Mouse (Mus musculus) MEL (cell line): ENCODE results near the gene Cry2. TPM values are rescaled to one million over a fixed set of nuclear protein-coding genes. Genes with fewer than 3 reads are reported as not detected.

Experiments used
- DNase-seq: peaks from one replicate; pipeline ENCODE4 v3.0.0; 2011; ENCODE audit warnings: low read depth, low spot score
- H3K27ac ChIP-seq: 2 replicates; pipeline ENCODE4 v1.5.1; 2012; ENCODE audit warnings: low read depth, mild to moderate bottlenecking, control low read depth, low read length, moderate library complexity; ENCODE audit not compliant: control insufficient read depth
- H3K27me3 ChIP-seq, 2 experiments: fragments of 150-350 bp in 1 of 2; sonication (generic) in 1 of 2; 2 replicates each; pipeline ENCODE4 v1.6.1; 2012; ENCODE audit warnings: low read length in 2 of 2, mild to moderate bottlenecking in 2 of 2, improper control_type of control experiment in 1 of 2, moderate library complexity in 1 of 2; ENCODE audit not compliant: insufficient read depth in 2 of 2, control insufficient read depth in 1 of 2
- H3K36me3 ChIP-seq, 2 experiments: 2 replicates each; pipeline ENCODE4 v1.6.1; 2012 to 2014; ENCODE audit warnings: low read length in 2 of 2, improper control_type of control experiment in 1 of 2, inconsistent platforms in 1 of 2, mild to moderate bottlenecking in 1 of 2; ENCODE audit not compliant: insufficient read depth in 2 of 2, control insufficient read depth in 1 of 2
- H3K4me1 ChIP-seq, 2 experiments: fragments of 150-350 bp in 1 of 2; sonication (generic) in 1 of 2; 2 replicates each; pipeline ENCODE4 v1.6.1; 2012; ENCODE audit warnings: low read length in 2 of 2, improper control_type of control experiment in 1 of 2, mild to moderate bottlenecking in 1 of 2; ENCODE audit not compliant: insufficient read depth in 2 of 2, control insufficient read depth in 1 of 2
- H3K4me3 ChIP-seq, 2 experiments: fragments of 150-350 bp in 1 of 2; sonication (generic) in 1 of 2; 2 replicates each; pipeline ENCODE4 v1.5.1; 2012; ENCODE audit warnings: low read depth in 2 of 2, low read length in 2 of 2, mild to moderate bottlenecking in 2 of 2, moderate library complexity in 2 of 2, control low read depth in 1 of 2, improper control_type of control experiment in 1 of 2; ENCODE audit not compliant: control insufficient read depth in 1 of 2, insufficient read depth in 1 of 2
- H3K79me2 ChIP-seq: 2 replicates; pipeline ENCODE4 v1.6.1; 2012; ENCODE audit warnings: mild to moderate bottlenecking, low read length, moderate library complexity; ENCODE audit not compliant: control insufficient read depth, poor library complexity, insufficient read depth
- H3K9ac ChIP-seq: 2 replicates; pipeline ENCODE4 v1.6.1; 2012; ENCODE audit warnings: low read depth, mild to moderate bottlenecking, control low read depth, low read length, moderate library complexity; ENCODE audit not compliant: control insufficient read depth, poor library complexity, severe bottlenecking
- H3K9me3 ChIP-seq: fragments of 150-350 bp; sonication (generic); replicated peaks from 2 replicates; pipeline ENCODE4 v1.6.1; 2012; ENCODE audit warnings: mild to moderate bottlenecking, low read length, improper control_type of control experiment, moderate library complexity; ENCODE audit not compliant: insufficient read depth
- BHLHE40 ChIP-seq: IDR thresholded peaks from 2 replicates; pipeline ENCODE4 v1.6.1; 2012; ENCODE audit warnings: low read depth, mild to moderate bottlenecking, inconsistent platforms, low read length, improper control_type of control experiment, borderline replicate concordance
- CHD1 ChIP-seq: IDR thresholded peaks from 2 replicates; pipeline ENCODE4 v1.6.1; 2012; ENCODE audit warnings: low read depth, mild to moderate bottlenecking, inconsistent platforms, low read length, improper control_type of control experiment
- CHD2 ChIP-seq: IDR thresholded peaks from 2 replicates; pipeline ENCODE4 v1.6.1; 2011; ENCODE audit warnings: low read length, improper control_type of control experiment
- CTCF ChIP-seq, 3 experiments: IDR thresholded peaks in 2 of 3; conservative IDR thresholded peaks in 1 of 3; 2 replicates each; pipeline ENCODE4 v1.5.1; 2011 to 2012; ENCODE audit warnings: low read length in 3 of 3, low read depth in 2 of 3, mild to moderate bottlenecking in 2 of 3, improper control_type of control experiment in 1 of 3, inconsistent platforms in 1 of 3, mixed read lengths in 1 of 3, moderate library complexity in 1 of 3; ENCODE audit not compliant: control insufficient read depth in 1 of 3, insufficient read depth in 1 of 3, poor library complexity in 1 of 3, severe bottlenecking in 1 of 3
- E2F4 ChIP-seq: IDR thresholded peaks from 2 replicates; pipeline ENCODE4 v1.6.1; 2011; ENCODE audit warnings: low read depth, low read length, improper control_type of control experiment, borderline replicate concordance
- ELF1 ChIP-seq: IDR thresholded peaks from 2 replicates; pipeline ENCODE4 v1.6.1; 2014; ENCODE audit warnings: low read depth, mild to moderate bottlenecking, inconsistent platforms, low read length, improper control_type of control experiment, moderate library complexity
- EP300 ChIP-seq, 2 experiments: IDR thresholded peaks; 2 replicates each; pipeline ENCODE4 v1.6.1; 2011; ENCODE audit warnings: improper control_type of control experiment in 2 of 2, low read length in 2 of 2, low read depth in 1 of 2, mild to moderate bottlenecking in 1 of 2
- ETS1 ChIP-seq: IDR thresholded peaks from 2 replicates; pipeline ENCODE4 v1.6.1; 2012; ENCODE audit warnings: low read depth, mild to moderate bottlenecking, inconsistent platforms, low read length, improper control_type of control experiment, moderate library complexity
- GABPA ChIP-seq: IDR thresholded peaks from 2 replicates; pipeline ENCODE4 v1.6.1; 2012; ENCODE audit warnings: low read depth, mild to moderate bottlenecking, inconsistent platforms, low read length, improper control_type of control experiment, moderate library complexity
- GATA1 ChIP-seq: IDR thresholded peaks from 2 replicates; pipeline ENCODE4 v1.6.1; 2011; ENCODE audit warnings: low read depth, low read length, improper control_type of control experiment
- KAT2A ChIP-seq: conservative IDR thresholded peaks from 2 replicates; pipeline ENCODE4 v1.6.1; 2012; ENCODE audit warnings: low read depth, low read length, improper control_type of control experiment, inconsistent platforms
- MAFK ChIP-seq: IDR thresholded peaks from 2 replicates; pipeline ENCODE4 v1.6.1; 2011; ENCODE audit warnings: low read depth, mild to moderate bottlenecking, low read length, improper control_type of control experiment, borderline replicate concordance
- MAX ChIP-seq: IDR thresholded peaks from 2 replicates; pipeline ENCODE4 v1.6.1; 2011; ENCODE audit warnings: low read length, improper control_type of control experiment
- MAZ ChIP-seq: IDR thresholded peaks from 2 replicates; pipeline ENCODE4 v1.6.1; 2012; ENCODE audit warnings: low read depth, mild to moderate bottlenecking, inconsistent platforms, low read length, improper control_type of control experiment
- MEF2A ChIP-seq: IDR thresholded peaks from 2 replicates; pipeline ENCODE4 v1.6.1; 2014; ENCODE audit warnings: low read depth, mild to moderate bottlenecking, inconsistent platforms, low read length, improper control_type of control experiment; ENCODE audit not compliant: poor library complexity, insufficient replicate concordance, severe bottlenecking; ENCODE audit errors: extremely low read depth
- MXI1 ChIP-seq: IDR thresholded peaks from 2 replicates; pipeline ENCODE4 v1.6.1; 2011; ENCODE audit warnings: mild to moderate bottlenecking, low read depth, low read length, improper control_type of control experiment
- MYC ChIP-seq: IDR thresholded peaks from 2 replicates; pipeline ENCODE4 v1.6.1; 2011; ENCODE audit warnings: low read depth, mild to moderate bottlenecking, low read length, improper control_type of control experiment, moderate library complexity
- NRF1 ChIP-seq: IDR thresholded peaks from 2 replicates; pipeline ENCODE4 v1.6.1; 2014; ENCODE audit warnings: low read depth, mild to moderate bottlenecking, inconsistent platforms, low read length, improper control_type of control experiment, moderate library complexity; ENCODE audit not compliant: poor library complexity, insufficient read depth, severe bottlenecking
- POLR2A ChIP-seq, 2 experiments: IDR thresholded peaks; 2 replicates each; pipeline ENCODE4 v1.6.1; 2011 to 2012; ENCODE audit warnings: low read length in 2 of 2, mild to moderate bottlenecking in 2 of 2, control low read depth in 1 of 2, improper control_type of control experiment in 1 of 2, low read depth in 1 of 2, moderate library complexity in 1 of 2; ENCODE audit not compliant: control insufficient read depth in 1 of 2, insufficient read depth in 1 of 2, poor library complexity in 1 of 2
- POLR2AphosphoS2 ChIP-seq: IDR thresholded peaks from 2 replicates; pipeline ENCODE4 v1.6.1; 2011; ENCODE audit warnings: low read length, improper control_type of control experiment
- POLR2AphosphoS5 ChIP-seq: IDR thresholded peaks from 2 replicates; pipeline ENCODE4 v1.6.1; 2012; ENCODE audit warnings: low read depth, borderline replicate concordance, mild to moderate bottlenecking, inconsistent platforms, low read length, moderate library complexity, mixed read lengths
- RAD21 ChIP-seq: IDR thresholded peaks from 2 replicates; pipeline ENCODE4 v1.6.1; 2011; ENCODE audit warnings: mild to moderate bottlenecking, low read depth, low read length, improper control_type of control experiment
- RCOR1 ChIP-seq: IDR thresholded peaks from 2 replicates; pipeline ENCODE4 v1.6.1; 2012; ENCODE audit warnings: low read depth, mild to moderate bottlenecking, inconsistent platforms, low read length, improper control_type of control experiment
- SIN3A ChIP-seq: IDR thresholded peaks from 2 replicates; pipeline ENCODE4 v1.6.1; 2012; ENCODE audit warnings: low read length, improper control_type of control experiment, inconsistent platforms
- SMC3 ChIP-seq: IDR thresholded peaks from 2 replicates; pipeline ENCODE4 v1.6.1; 2011; ENCODE audit warnings: low read depth, low read length, improper control_type of control experiment
- TAL1 ChIP-seq: IDR thresholded peaks from 2 replicates; pipeline ENCODE4 v1.6.1; 2012; ENCODE audit warnings: mild to moderate bottlenecking, inconsistent platforms, low read length, moderate library complexity, mixed read lengths
- TBP ChIP-seq: IDR thresholded peaks from 2 replicates; pipeline ENCODE4 v1.8.0; 2011; ENCODE audit warnings: low read depth, low read length, improper control_type of control experiment
- TCF12 ChIP-seq: IDR thresholded peaks from 2 replicates; pipeline ENCODE4 v1.6.1; 2014; ENCODE audit warnings: low read depth, mild to moderate bottlenecking, inconsistent platforms, low read length, improper control_type of control experiment, moderate library complexity
- UBTF ChIP-seq: IDR thresholded peaks from 2 replicates; pipeline ENCODE4 v1.6.1; 2012; ENCODE audit warnings: low read depth, mild to moderate bottlenecking, inconsistent platforms, low read length, improper control_type of control experiment, moderate library complexity, borderline replicate concordance; ENCODE audit not compliant: insufficient read depth
- USF1 ChIP-seq: IDR thresholded peaks from 2 replicates; pipeline ENCODE4 v1.6.1; 2014; ENCODE audit warnings: low read depth, mild to moderate bottlenecking, inconsistent platforms, low read length, improper control_type of control experiment, moderate library complexity
- USF2 ChIP-seq, 2 experiments: IDR thresholded peaks; 2 replicates each; pipeline ENCODE4 v1.6.1; 2011 to 2012; ENCODE audit warnings: improper control_type of control experiment in 2 of 2, low read length in 2 of 2, borderline replicate concordance in 1 of 2, inconsistent platforms in 1 of 2, low read depth in 1 of 2, mild to moderate bottlenecking in 1 of 2; ENCODE audit not compliant: insufficient read depth in 1 of 2
- ZC3H11A ChIP-seq: IDR thresholded peaks from 2 replicates; pipeline ENCODE4 v1.6.1; 2012; ENCODE audit warnings: low read depth, mild to moderate bottlenecking, inconsistent platforms, low read length, improper control_type of control experiment
- ZKSCAN1 ChIP-seq: IDR thresholded peaks from 2 replicates; pipeline ENCODE4 v1.6.1; 2012; ENCODE audit warnings: low read depth, mild to moderate bottlenecking, inconsistent platforms, low read length, improper control_type of control experiment, moderate library complexity
- ZNF384 ChIP-seq: IDR thresholded peaks from 2 replicates; pipeline ENCODE4 v1.6.1; 2012; ENCODE audit warnings: low read depth, mild to moderate bottlenecking, inconsistent platforms, low read length, improper control_type of control experiment
- polyA plus RNA-seq, 2 experiments: library from polyadenylated mRNA; stranded (reverse) in 1 of 2; unstranded in 1 of 2; fragments of >175 nt in 1 of 2; fragments of >200 nt in 1 of 2; gene quantifications; 2 replicates each; pipeline versions ENCODE4 v1.2.1 to v1.2.4; 2012; ENCODE audit warnings: low replicate concordance in 2 of 2, low read depth in 1 of 2; ENCODE audit not compliant: insufficient read length in 2 of 2, insufficient read depth in 1 of 2, missing spikeins in 1 of 2
- total RNA-seq: library from RNA; depleted of rRNA; stranded (reverse); fragments of 300-350 nt; gene quantifications from 2 replicates; pipeline ENCODE4 v1.2.3, GENCODE M21; 2012

Cry2 gene
- total and polyA plus RNA-seq, 3 experiments, result 13.3 to 36.2 TPM; not detected in 1

DNA sequence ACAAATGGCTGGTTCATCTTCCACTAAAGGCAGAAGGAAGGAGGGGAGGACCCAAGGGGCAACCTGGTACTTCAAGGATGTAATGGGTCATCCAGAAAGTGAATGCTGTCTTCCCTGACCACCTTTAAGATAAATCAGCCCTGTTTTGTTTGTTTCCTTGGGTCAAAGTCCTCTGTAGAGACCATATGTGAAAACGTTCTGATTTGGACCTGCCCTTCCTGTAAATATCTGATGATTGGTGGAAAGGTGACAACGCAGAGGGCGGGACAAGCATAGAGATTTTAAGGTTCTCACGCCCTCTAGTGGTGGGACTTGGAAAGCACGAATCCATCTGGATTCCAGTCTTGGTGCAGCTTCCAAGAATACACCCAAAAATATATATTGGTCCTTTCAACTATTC lies 4.0 kb upstream of the Cry2 start:
- Histone ChIP-seq H3K9me3 (no peaks in the 10 kb centered on the region), H3K27ac (peak overlapping the region; percentile 36), H3K4me1 (peaks cover 0 to 27% of the 10 kb centered on the region in 2 experiments; a peak in 3 of 4 replicates), H3K27me3 (no peaks in the 10 kb centered on the region), H3K9ac (no peak overlapping the region)
- peak; percentile 92 for DNase-seq
- peak; percentile 87 for TF ChIP-seq SIN3A
- TF ChIP-seq BHLHE40, result 0 out of 2 replicates have a peak, but pooled peaks have one; percentile 41
- no peak for TF ChIP-seq KAT2A
- no peak for TF ChIP-seq POLR2A (IDR thresholded peaks at IDR 0.05; ENCODE audit: control insufficient read depth in 1 of 2, insufficient read depth in 1 of 2, low read depth in 1 of 2, low read length in 2 of 2, poor library complexity in 1 of 2)
- TF ChIP-seq RCOR1, result 0 out of 2 replicates have a peak, but pooled peaks have one; percentile 26
- peak; percentile 58 for TF ChIP-seq TBP
- TF ChIP-seq E2F4, result no peak
- no peak for TF ChIP-seq NRF1
- TF ChIP-seq UBTF, result no peak
- no peak for TF ChIP-seq ZNF384
- no peak for TF ChIP-seq CHD2
- TF ChIP-seq GABPA, result no peak
- TF ChIP-seq RAD21, result peak; percentile 85
- TF ChIP-seq USF2 (IDR thresholded peaks at IDR 0.05; ENCODE audit: borderline replicate concordance in 1 of 2, insufficient read depth in 1 of 2, low read depth in 1 of 2, low read length in 2 of 2), result no peak
- 0 out of 2 replicates have a peak, but pooled peaks have one; percentile 25 for TF ChIP-seq TCF12
- no peak; the same call in 1 of the 2 replicates for TF ChIP-seq MXI1
- no peak for TF ChIP-seq CHD1
- TF ChIP-seq CTCF (IDR thresholded peaks at IDR 0.05 in 2 of 3, conservative IDR thresholded peaks at IDR 0.05 in 1 of 3; ENCODE audit: control insufficient read depth in 1 of 3, insufficient read depth in 1 of 3, low read depth in 2 of 3, low read length in 3 of 3, poor library complexity in 1 of 3, severe bottlenecking in 1 of 3), result peak; percentile 71 to 91 (median 86)
- no peak for TF ChIP-seq MYC
- TF ChIP-seq MAZ, result 0 out of 2 replicates have a peak, but pooled peaks have one; percentile 8
- peak; percentile 76 for TF ChIP-seq SMC3
- TF ChIP-seq POLR2AphosphoS2, result no peak
- peak; percentile 74 for TF ChIP-seq ZC3H11A
- no peak for TF ChIP-seq EP300 (IDR thresholded peaks at IDR 0.05; ENCODE audit: low read depth in 1 of 2, low read length in 2 of 2)
- TF ChIP-seq MEF2A, result no peak
- 0 out of 2 replicates have a peak, but pooled peaks have one; percentile 22 for TF ChIP-seq ETS1
- TF ChIP-seq MAX, result 0 out of 2 replicates have a peak, but pooled peaks have one; percentile 14
- TF ChIP-seq ELF1, result peak; percentile 35; the same call in 1 of the 2 replicates
- TF ChIP-seq ZKSCAN1, result no peak
- TF ChIP-seq POLR2AphosphoS5, result no peak
- no peak for TF ChIP-seq MAFK
- TF ChIP-seq GATA1, result no peak
- no peak for TF ChIP-seq USF1
- TF ChIP-seq TAL1, result no peak
- TF ChIP-seq, all 39 proteins: peak for 13
- Histone ChIP-seq H3K79me2 (peaks cover 9% of the 10 kb centered on the region), H3K4me3 (peak overlapping the region; percentile 20 to 35; a peak in 3 of 4 replicates), H3K36me3 (peaks cover 0 to 19% of the 10 kb centered on the region in 2 experiments; a peak in 2 of 4 replicates)
